Mouse (Mus musculus) bone marrow, adult 2 months (tissue): ENCODE results near the gene Prr7.

Source experiments
- CTCF ChIP-seq: fragments of 200-500 bp; IDR thresholded peaks from 2 replicates; pipeline ENCODE4 v1.5.1; 2011; ENCODE audit warnings: low read length, control low read depth; ENCODE audit not compliant: control insufficient read depth, insufficient read depth
- POLR2A ChIP-seq: fragments of 200-500 bp; IDR thresholded peaks from 2 replicates; pipeline ENCODE4 v1.6.1; 2011; ENCODE audit warnings: low read depth, mild to moderate bottlenecking, control low read depth, low read length, borderline replicate concordance; ENCODE audit not compliant: control insufficient read depth

- TF ChIP-seq CTCF (no peak), POLR2A (no peak)
Measured at GRCm38 (mm10) chr13:55465830-55466440, 1.9 kb downstream of the Prr7 start.
